Mouse (Mus musculus): ENCODE results near the gene Lexm.

GRCm38 (mm10) chr4:106582428-106583153 is 34.5 kb downstream of the Lexm start:
- TF ChIP-seq CTCF (IDR thresholded peaks at IDR 0.05; ENCODE audit: insufficient read depth, low read depth, low read length) (no peak), POLR2A (IDR thresholded peaks at IDR 0.05; ENCODE audit: insufficient read depth, low read depth, low read length) (no peak)

Measured in olfactory bulb, adult 2 months (tissue).